Mouse (Mus musculus) midbrain, embryonic 14.5 days (tissue): ENCODE measurements around the gene Slc6a21. TPM values are rescaled to one million over a fixed set of nuclear protein-coding genes. Genes with fewer than 3 reads are reported as not detected.

Source experiments
- ATAC-seq: fragments of 200-750 bp; cut with Nextera tagmentation; 2 replicates; pipeline ENCODE4 v1.8.0; 2017; ENCODE audit warnings: moderate number of reproducible peaks, moderate library complexity; ENCODE audit not compliant: low FRiP score, low TSS enrichment
- DNase-seq: peaks from one replicate; pipeline ENCODE4 v3.0.0-alpha.2; 2015
- H3K27ac ChIP-seq: fragments of 300-500 bp; sonication (generic); replicated peaks from 2 replicates; pipeline ENCODE4 v1.5.1; 2014; ENCODE audit warnings: mild to moderate bottlenecking, low read depth, low read length, moderate library complexity
- H3K27me3 ChIP-seq: fragments of 300-500 bp; sonication (generic); 2 replicates; pipeline ENCODE4 v1.6.1; 2014; ENCODE audit warnings: low read length, control low read depth, mixed read lengths; ENCODE audit not compliant: control insufficient read depth, insufficient read depth
- H3K36me3 ChIP-seq: fragments of 300-500 bp; sonication (generic); 2 replicates; pipeline ENCODE4 v1.6.1; 2014; ENCODE audit warnings: low read length, control low read depth; ENCODE audit not compliant: control insufficient read depth, insufficient read depth
- H3K4me1 ChIP-seq: fragments of 300-500 bp; sonication (generic); 2 replicates; pipeline ENCODE4 v1.6.1; 2014; ENCODE audit warnings: mild to moderate bottlenecking, antibody characterized with exemption, low read length, control low read depth; ENCODE audit not compliant: control insufficient read depth, insufficient read depth
- H3K4me2 ChIP-seq: fragments of 300-500 bp; sonication (generic); 2 replicates; pipeline ENCODE4 v1.6.1; 2014; ENCODE audit warnings: mild to moderate bottlenecking, low read length, moderate library complexity
- H3K4me3 ChIP-seq: fragments of 300-500 bp; sonication (generic); replicated peaks from 2 replicates; pipeline ENCODE4 v1.5.1; 2014; ENCODE audit warnings: low read depth, low read length
- H3K9ac ChIP-seq: fragments of 300-500 bp; sonication (generic); replicated peaks from 2 replicates; pipeline ENCODE4 v1.6.1; 2014; ENCODE audit warnings: mild to moderate bottlenecking, low read length, moderate library complexity
- H3K9me3 ChIP-seq: fragments of 300-500 bp; sonication (generic); 2 replicates; pipeline ENCODE4 v1.6.1; 2016; ENCODE audit warnings: low read length, control low read depth, mixed read lengths; ENCODE audit not compliant: control insufficient read depth
- WGBS: fragments of 180-500 bp; shearing (Covaris S2); extraction: QIAGEN DNeasy Blood & Tissue Kit; methylation state at CpG from one replicate; pipeline ENCODE4 v1.1.7; 2014; 5-methylcytosine and 5-hydroxymethylcytosine counted together
- polyA plus RNA-seq: library from polyadenylated mRNA; unstranded; fragments of >200 nt; fragmentation: Nextera tagmentation; extraction: Ambion mirVana; gene quantifications from 2 replicates; pipeline ENCODE4 v1.2.1, GENCODE M21; 2014

The Slc6a21 gene
- polyA plus RNA-seq, 1 experiment from 2014 or later: not detected

DNA sequence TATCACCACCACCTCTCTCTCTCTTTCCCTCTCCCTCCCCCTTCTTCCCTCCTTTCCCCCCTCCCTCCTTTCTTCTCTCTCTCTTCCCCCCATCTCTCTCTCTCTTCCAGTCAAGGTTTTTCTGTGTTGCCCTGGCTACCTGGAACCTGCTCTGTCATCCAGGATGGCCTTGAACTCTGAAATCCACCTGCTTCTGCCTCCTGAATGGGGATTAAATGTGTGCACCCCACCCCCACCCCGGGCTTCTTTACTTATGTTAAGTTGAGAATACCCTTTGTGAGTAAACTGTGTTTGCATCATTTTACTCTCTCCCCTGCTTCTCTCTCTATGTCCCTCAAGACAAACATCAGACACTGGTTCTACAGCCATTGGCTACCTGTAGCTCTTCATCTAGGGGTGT lies 11.8 kb upstream of the Slc6a21 start:
- H3K9ac ChIP-seq: no peak overlapping the region
- DNase-seq (no peak), ATAC-seq (no peak)
- H3K27ac ChIP-seq: no peak overlapping the region
- H3K4me3 ChIP-seq: no peak overlapping the region
- no peaks in the 10 kb centered on the region for H3K9me3 ChIP-seq
- H3K36me3 ChIP-seq: no peaks in the 10 kb centered on the region
- WGBS: 81% methylated on average over 1 of the region's 1 CpGs
- H3K4me2 ChIP-seq: no peak overlapping the region
- H3K27me3 ChIP-seq: no peaks in the 10 kb centered on the region
- H3K4me1 ChIP-seq: no peaks in the 10 kb centered on the region

DNA sequence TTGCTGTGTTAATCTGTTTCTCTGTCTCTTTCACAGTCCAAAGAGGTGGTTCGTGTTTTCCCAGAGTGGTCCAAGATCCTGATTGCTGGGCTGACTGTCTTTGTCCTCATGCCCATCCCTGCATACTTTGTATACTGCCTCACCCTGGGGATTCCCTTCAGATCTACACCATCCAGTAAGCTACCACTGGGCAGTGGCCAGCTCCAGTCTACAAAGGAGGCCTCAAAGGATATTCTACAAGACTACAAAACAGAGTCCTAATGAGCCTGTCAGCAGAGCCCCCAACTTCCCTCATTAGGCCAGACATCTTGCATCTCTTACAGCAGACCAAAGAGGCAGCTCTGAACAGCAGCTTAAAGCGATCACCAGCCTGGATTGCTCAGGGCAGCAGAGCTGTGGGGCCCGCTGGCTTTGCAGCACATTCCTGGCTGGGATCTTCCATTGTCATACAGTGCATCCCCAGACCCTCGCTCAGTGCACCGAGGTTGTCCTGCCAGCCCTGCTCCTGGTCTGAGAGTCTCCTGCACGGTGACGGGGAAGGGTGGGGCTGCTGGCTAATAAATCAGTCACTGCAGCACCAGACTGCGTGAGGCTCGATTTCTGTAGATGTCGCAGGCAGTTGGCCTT lies 4.4 kb upstream of the Slc6a21 start:
- Histone ChIP-seq H3K27ac (no peak overlapping the region), H3K4me2 (no peak overlapping the region), H3K4me3 (no peak overlapping the region), H3K9ac (no peak overlapping the region), H3K27me3 (no peaks in the 10 kb centered on the region), H3K4me1 (no peaks in the 10 kb centered on the region), H3K36me3 (no peaks in the 10 kb centered on the region), H3K9me3 (no peaks in the 10 kb centered on the region)
- WGBS: 61% methylated on average over 10 of the region's 10 CpGs
- DNase-seq: peak; percentile 6
- no peak for ATAC-seq

DNA sequence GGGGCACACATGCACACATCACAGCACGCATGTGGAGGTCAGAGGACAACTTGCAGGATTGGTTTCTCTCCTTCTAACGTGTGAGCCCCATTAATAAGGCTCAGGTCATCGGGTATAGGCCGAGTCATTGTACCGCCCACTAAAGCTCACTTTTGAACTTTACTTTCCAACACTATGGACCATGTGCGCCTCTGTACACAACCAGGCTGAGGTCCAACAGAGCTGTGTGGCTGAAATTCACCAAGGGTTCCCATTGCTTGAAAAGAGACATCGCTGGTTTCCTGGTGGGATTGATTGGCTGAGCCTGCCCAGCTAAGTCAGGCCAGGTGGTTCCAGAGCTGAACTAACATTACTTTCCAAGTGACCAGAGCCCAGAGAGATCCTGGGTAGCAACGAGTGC lies 3.6 kb upstream of the Slc6a21 start:
- Histone ChIP-seq H3K4me2 (no peak overlapping the region), H3K27me3 (no peaks in the 10 kb centered on the region), H3K4me1 (no peaks in the 10 kb centered on the region), H3K9me3 (no peaks in the 10 kb centered on the region), H3K27ac (no peak overlapping the region), H3K36me3 (no peaks in the 10 kb centered on the region), H3K9ac (no peak overlapping the region), H3K4me3 (no peak overlapping the region)
- DNase-seq (no peak), ATAC-seq (no peak)
- 91% methylated on average over 8 of the region's 8 CpGs for WGBS

DNA sequence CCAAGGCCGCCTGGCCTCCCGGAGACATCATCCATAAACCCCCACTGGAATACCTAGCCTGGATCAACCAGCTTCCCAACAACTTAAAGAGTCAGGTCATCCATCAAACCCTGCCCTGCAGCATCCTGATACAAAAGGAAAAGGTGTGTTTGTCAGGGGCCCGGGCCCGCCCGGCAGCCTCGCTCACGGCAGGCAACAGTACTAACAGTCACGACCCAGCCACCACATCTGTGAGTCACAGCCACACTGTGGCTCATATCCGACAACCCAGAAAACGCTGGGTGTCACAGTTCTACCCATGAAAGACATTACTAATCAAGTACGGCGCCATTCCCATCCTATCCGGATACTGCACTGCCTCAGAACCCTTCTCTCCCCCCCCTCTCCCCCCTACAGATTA lies 9.2 kb downstream of the Slc6a21 start:
- no peaks in the 10 kb centered on the region for H3K36me3 ChIP-seq
- H3K27me3 ChIP-seq: no peaks in the 10 kb centered on the region
- H3K9me3 ChIP-seq: no peaks in the 10 kb centered on the region
- WGBS: 91% methylated on average over 13 of the region's 13 CpGs
- no peaks in the 10 kb centered on the region for H3K4me1 ChIP-seq
- no peak overlapping the region for H3K4me3 ChIP-seq
- DNase-seq (no peak), ATAC-seq (no peak)
- H3K27ac ChIP-seq: no peak overlapping the region
- H3K9ac ChIP-seq: no peak overlapping the region
- H3K4me2 ChIP-seq: no peak overlapping the region

DNA sequence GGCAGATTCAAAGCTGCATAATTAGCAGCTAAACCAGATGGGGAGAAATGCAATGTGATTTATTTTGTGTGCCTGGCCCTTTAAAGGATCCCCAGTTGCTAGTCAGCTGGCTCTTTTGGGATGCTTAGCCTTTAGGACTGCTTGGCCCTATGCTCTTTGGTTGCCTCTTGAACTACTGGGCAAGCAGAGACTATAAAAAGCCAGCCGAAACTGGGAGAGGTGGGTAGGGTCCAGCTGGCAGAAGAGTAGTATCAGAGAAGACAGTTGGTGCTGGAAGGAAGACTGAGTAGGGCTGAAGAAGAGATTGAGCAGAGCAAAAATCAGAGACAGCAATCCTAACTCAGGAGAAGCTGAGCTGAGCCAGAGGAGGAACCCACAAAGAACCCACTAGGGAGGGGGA lies 19.3 kb downstream of the Slc6a21 start:
- ATAC-seq: no peak
- Histone ChIP-seq H3K9me3 (no peaks in the 10 kb centered on the region), H3K27me3 (no peaks in the 10 kb centered on the region), H3K4me3 (no peak overlapping the region), H3K27ac (no peak overlapping the region), H3K4me1 (0 out of 2 replicates have a peak, but pooled peaks cover 4% of the 10 kb centered on the region), H3K9ac (no peak overlapping the region), H3K36me3 (no peaks in the 10 kb centered on the region), H3K4me2 (no peak overlapping the region)
- DNase-seq: no peak
- 89% methylated on average over 1 of the region's 1 CpGs for WGBS

DNA sequence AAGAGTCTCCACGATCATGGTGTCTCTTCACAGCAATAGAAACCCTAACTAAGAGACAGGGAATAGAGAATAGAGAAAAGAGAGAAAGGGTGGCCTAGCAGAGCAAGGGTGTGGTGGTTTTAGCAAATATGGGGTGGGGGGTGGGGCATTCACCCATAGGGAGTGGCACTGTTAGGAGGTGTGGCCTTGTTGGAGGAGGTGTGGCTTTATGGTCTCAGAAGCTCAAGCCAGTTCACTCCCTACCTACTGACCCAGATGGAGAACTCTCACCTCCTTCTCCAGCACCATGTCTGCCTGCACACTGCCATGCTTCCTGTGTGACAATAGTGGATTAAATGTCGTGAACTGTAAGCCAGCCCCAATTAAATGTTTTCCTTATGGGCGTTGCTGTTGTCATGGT lies 20.2 kb downstream of the Slc6a21 start:
- Histone ChIP-seq H3K9me3 (no peaks in the 10 kb centered on the region), H3K4me2 (no peak overlapping the region), H3K4me3 (no peak overlapping the region), H3K27me3 (no peaks in the 10 kb centered on the region), H3K36me3 (no peaks in the 10 kb centered on the region), H3K9ac (no peak overlapping the region), H3K27ac (no peak overlapping the region), H3K4me1 (0 out of 2 replicates have a peak, but pooled peaks cover 4% of the 10 kb centered on the region)
- DNase-seq (no peak), ATAC-seq (no peak)
- WGBS: 68% methylated on average over 3 of the region's 3 CpGs

DNA sequence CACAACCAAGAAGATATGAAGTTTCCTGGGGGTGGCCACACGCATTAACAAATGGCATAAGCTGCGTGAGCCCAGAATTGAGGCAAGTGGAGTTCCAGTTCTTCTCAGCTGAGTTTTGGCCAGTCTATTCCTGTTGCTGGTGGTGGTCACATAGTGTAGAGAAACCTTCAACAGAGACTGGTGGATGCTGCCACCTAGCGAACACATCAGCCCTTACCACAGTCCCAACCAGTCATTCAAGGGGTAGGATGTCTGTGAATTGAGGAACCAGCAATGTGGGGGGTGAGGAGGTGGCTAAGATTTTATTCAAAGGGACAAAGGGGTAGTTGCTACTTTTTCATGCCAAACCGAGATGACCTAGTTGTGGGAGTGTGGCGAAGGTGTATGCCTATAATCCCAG lies 22.4 kb downstream of the Slc6a21 start:
- no peaks in the 10 kb centered on the region for H3K27me3 ChIP-seq
- peaks cover 8% of the 10 kb centered on the region; the same call in 1 of the 2 replicates for H3K4me1 ChIP-seq
- no peak overlapping the region for H3K4me3 ChIP-seq
- no peak overlapping the region for H3K4me2 ChIP-seq
- 14% methylated on average over 5 of the region's 5 CpGs for WGBS
- no peaks in the 10 kb centered on the region for H3K36me3 ChIP-seq
- DNase-seq (peak; percentile 87), ATAC-seq (peak; percentile 62; the same call in 1 of the 2 replicates)
- H3K9me3 ChIP-seq: no peaks in the 10 kb centered on the region
- no peak overlapping the region for H3K27ac ChIP-seq
- no peak overlapping the region for H3K9ac ChIP-seq

DNA sequence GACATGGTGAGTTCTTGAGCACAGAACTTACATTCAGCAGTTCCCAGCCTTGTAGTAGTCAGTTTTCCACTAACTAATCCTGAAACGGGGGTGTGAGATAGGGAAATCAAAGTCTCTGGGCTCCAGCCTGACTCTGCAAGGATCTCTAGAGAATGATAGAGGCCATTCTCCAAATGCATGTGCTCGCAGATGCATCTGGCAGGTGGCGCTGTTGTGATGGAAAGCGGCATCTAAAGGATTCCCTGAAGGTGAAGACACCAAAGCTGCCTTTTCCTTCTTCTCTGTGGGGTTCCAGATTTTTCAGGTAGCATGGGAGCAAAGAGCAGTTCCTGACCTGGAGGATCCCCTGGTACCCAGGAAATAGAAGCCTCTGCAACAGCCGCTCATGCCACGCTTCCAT lies 23.0 kb downstream of the Slc6a21 start:
- Histone ChIP-seq H3K4me1 (peaks cover 13% of the 10 kb centered on the region), H3K4me3 (no peak overlapping the region), H3K9ac (0 out of 2 replicates have a peak overlapping the region, but pooled peaks have one; percentile 6), H3K36me3 (no peaks in the 10 kb centered on the region), H3K27ac (no peak overlapping the region), H3K27me3 (no peaks in the 10 kb centered on the region), H3K4me2 (peak overlapping the region; percentile 32), H3K9me3 (no peaks in the 10 kb centered on the region)
- ATAC-seq (no peak), DNase-seq (peak; percentile 83)
- 15% methylated on average over 6 of the region's 6 CpGs for WGBS

DNA sequence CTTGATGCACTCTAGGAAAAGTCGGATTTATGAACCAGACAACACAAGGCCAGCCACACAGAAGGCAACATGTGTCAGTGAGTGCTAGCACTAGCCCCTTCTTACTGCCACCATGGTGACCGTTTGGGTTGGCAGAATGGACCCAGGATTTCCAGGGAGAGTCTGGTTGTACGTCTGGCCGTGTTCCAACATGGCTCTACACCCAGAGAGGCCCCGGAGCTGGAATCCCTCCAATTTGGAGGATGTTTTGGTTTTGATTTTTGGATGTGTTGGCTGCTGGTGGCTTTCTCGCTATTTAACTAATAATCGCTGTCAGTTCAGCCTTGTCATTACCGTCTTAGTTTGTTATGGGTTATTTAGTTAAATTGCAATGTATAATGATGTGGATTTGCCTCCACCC lies 25.3 kb downstream of the Slc6a21 start:
- Histone ChIP-seq H3K36me3 (no peaks in the 10 kb centered on the region), H3K4me3 (no peak overlapping the region), H3K9ac (no peak overlapping the region), H3K9me3 (no peaks in the 10 kb centered on the region), H3K4me1 (peaks cover 14% of the 10 kb centered on the region), H3K4me2 (no peak overlapping the region), H3K27ac (no peak overlapping the region), H3K27me3 (no peaks in the 10 kb centered on the region)
- no peak for ATAC-seq
- WGBS: 70% methylated on average over 8 of the region's 8 CpGs
- DNase-seq: peak; percentile 67
